Mouse (Mus musculus) lung, postnatal 0 days (tissue): ENCODE data around the gene Zfp941.

Experiments used
- CTCF ChIP-seq: IDR thresholded peaks from 2 replicates; pipeline ENCODE4 v1.5.1; 2016; ENCODE audit warnings: antibody characterized with exemption, mild to moderate bottlenecking
- EP300 ChIP-seq: IDR thresholded peaks from 2 replicates; pipeline ENCODE4 v1.6.1; 2016; ENCODE audit warnings: antibody characterized with exemption, mild to moderate bottlenecking, control low read depth

DNA sequence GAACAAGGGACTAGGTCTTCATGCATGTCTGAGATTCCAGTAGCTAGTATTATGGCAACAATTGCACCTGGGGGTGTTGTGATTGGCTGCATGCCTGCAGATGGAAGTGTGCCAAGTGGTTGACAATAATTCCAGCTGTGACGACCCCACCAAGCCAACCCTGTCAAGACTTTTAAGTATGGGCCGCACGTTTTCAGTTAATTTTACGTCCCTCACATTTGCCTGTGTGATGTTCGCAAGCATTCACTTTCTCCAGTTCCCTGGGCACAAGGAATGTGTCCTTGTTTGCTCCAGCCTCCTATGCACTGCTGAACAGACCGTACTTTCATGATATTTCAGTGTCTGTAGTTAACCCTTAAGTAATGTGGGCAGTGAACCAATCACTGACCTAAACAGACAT is 19.3 kb downstream of the Zfp941 start:
- TF ChIP-seq CTCF (no peak), EP300 (no peak)
